Mouse (Mus musculus): ENCODE data around the gene Rai1. TPM values are rescaled to one million over a fixed set of nuclear protein-coding genes. Genes with fewer than 3 reads are reported as not detected.

Rai1 gene
- polyA plus RNA-seq, 1 experiment from 2014 or later: 16.1 TPM

DNA sequence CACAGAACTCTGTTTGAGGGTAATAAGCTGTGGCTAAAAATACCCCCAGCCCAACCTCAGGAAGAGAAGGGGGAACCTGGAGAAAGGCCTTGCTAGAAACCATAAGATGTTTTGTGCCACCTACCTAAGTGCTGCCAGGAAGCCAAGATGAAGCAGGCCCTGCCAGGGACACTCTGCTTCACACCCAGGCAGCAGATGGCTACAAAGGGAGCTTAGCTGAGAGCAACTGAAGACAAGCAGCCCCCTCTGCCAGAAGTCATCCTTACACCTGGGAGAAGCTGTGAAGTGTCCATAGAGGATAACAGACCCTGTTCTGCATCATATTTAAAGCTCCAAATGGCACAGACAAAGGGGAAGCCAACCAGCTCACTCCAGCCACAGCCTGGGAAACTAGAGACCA, 141.3 kb downstream of the Rai1 start:
- Histone ChIP-seq H3K4me3 (replicated peaks; ENCODE audit: low read length) (no peak overlapping the region), H3K9me3 (replicated peaks; ENCODE audit: control insufficient read depth, low read length) (no peaks in the 10 kb centered on the region), H3K4me1 (ENCODE audit: control insufficient read depth, insufficient read depth, low read length) (0 out of 2 replicates have a peak, but pooled peaks cover 3% of the 10 kb centered on the region), H3K36me3 (ENCODE audit: control insufficient read depth, insufficient read depth, low read length) (peaks cover 5% of the 10 kb centered on the region; the same call in 1 of the 2 replicates), H3K4me2 (ENCODE audit: low read depth, low read length) (no peak overlapping the region), H3K9ac (ENCODE audit: low read length) (no peak overlapping the region), H3K27me3 (ENCODE audit: control insufficient read depth, insufficient read depth, low read length) (no peaks in the 10 kb centered on the region), H3K27ac (ENCODE audit: low read length) (no peak overlapping the region)
- no peak for ATAC-seq (ENCODE audit: insufficient read depth, low FRiP score)

DNA sequence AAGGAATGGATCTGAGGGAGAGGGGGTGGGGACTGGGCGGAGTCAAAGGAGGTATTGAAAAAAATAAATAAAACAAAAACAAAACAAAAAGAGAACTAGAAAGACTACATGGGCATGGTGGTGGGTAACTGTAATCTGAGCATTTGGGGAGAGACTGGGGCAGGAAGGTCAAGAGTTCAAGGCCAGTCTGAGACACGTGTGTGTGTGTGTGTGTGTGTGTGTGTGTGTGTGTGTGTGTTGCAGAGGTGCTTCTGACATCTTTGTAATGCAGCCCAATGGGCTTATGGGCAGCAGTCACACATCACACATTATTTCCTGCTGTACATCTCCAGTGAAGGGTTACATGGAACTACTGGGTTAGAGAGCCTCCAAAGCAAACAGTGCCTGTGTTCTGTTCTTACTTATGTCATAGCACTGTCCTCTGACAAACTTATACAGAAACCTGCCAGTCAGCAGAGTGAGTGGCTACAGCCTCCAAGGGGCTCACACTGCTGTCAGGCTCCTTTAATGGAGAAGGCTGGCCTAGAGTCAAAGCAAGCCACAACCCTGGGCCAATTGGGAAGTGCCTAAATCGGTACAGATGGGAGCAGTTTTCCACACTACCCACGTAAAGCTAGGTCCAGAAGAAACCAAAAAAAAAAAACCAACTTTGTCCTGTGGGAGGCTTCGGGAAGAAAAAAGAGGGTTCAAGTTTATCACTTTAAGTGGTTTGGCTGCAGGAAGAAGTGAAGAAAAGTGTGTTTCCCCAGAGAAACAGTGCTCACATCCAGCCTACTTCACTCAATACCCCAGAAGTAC, 143.1 kb downstream of the Rai1 start:
- no peak for ATAC-seq (ENCODE audit: insufficient read depth, low FRiP score)
- Histone ChIP-seq H3K36me3 (ENCODE audit: control insufficient read depth, insufficient read depth, low read length) (no peaks in the 10 kb centered on the region; the same call in 1 of the 2 replicates), H3K4me2 (ENCODE audit: low read depth, low read length) (no peak overlapping the region), H3K4me1 (ENCODE audit: control insufficient read depth, insufficient read depth, low read length) (0 out of 2 replicates have a peak, but pooled peaks cover 3% of the 10 kb centered on the region), H3K9me3 (replicated peaks; ENCODE audit: control insufficient read depth, low read length) (no peaks in the 10 kb centered on the region), H3K27ac (ENCODE audit: low read length) (no peak overlapping the region), H3K4me3 (replicated peaks; ENCODE audit: low read length) (no peak overlapping the region), H3K9ac (ENCODE audit: low read length) (no peak overlapping the region), H3K27me3 (ENCODE audit: control insufficient read depth, insufficient read depth, low read length) (no peaks in the 10 kb centered on the region)
- WGBS: 53% methylated on average over 5 of the region's 5 CpGs

Small RNA genes lying within 50 kb of the gene (microRNA-seq; reads per million reads assigned to microRNA genes)
- gene Mir6921 (not detected), gene Mir6922 (not detected)

Other genes starting within 250 kb of the Rai1 start
- gene Med9, start 156.8 kb upstream of the Rai1 start, polyA plus RNA-seq (2015; fragmentation: Nextera tagmentation; extraction: Ambion mirVana): 33.5 and 35.7 TPM in 2 replicates
- 2.5 and 2.7 TPM in 2 replicates for gene Rasd1, start 140.1 kb upstream of the Rai1 start, polyA plus RNA-seq (2015; fragmentation: Nextera tagmentation; extraction: Ambion mirVana)
- gene Pemt, start 58.5 kb upstream of the Rai1 start, polyA plus RNA-seq (2015; fragmentation: Nextera tagmentation; extraction: Ambion mirVana): 8.1 and 9.5 TPM in 2 replicates
- gene Srebf1, start 117.6 kb downstream of the Rai1 start, polyA plus RNA-seq (2015; fragmentation: Nextera tagmentation; extraction: Ambion mirVana): 63.4 and 69.8 TPM in 2 replicates
- gene Tom1l2, start 247.9 kb downstream of the Rai1 start, polyA plus RNA-seq (2015; fragmentation: Nextera tagmentation; extraction: Ambion mirVana): 29.9 and 35.8 TPM in 2 replicates
- gene Drc3, start 248.3 kb downstream of the Rai1 start, polyA plus RNA-seq (2015; fragmentation: Nextera tagmentation; extraction: Ambion mirVana): 1.4 TPM in 2 replicates